Mouse (Mus musculus) heart, embryonic 10.5 days (tissue): ENCODE results near the gene Taf8. TPM values are rescaled to one million over a fixed set of nuclear protein-coding genes. Genes with fewer than 3 reads are reported as not detected.

Experiments
- DNase-seq: peaks from one replicate; pipeline ENCODE4 v3.0.0-alpha.2; 2017; ENCODE audit warnings: low spot score
- H3K27ac ChIP-seq: fragments of 300-500 bp; sonication (generic); 2 replicates; pipeline ENCODE4 v1.5.1; 2016; ENCODE audit warnings: mild to moderate bottlenecking
- H3K27me3 ChIP-seq: fragments of 300-500 bp; sonication (generic); 2 replicates; pipeline ENCODE4 v1.6.1; 2016; ENCODE audit warnings: mild to moderate bottlenecking; ENCODE audit not compliant: poor library complexity, insufficient read depth, severe bottlenecking
- H3K36me3 ChIP-seq: fragments of 300-500 bp; sonication (generic); 2 replicates; pipeline ENCODE4 v1.6.1; 2016; ENCODE audit warnings: mild to moderate bottlenecking, moderate library complexity
- H3K4me1 ChIP-seq: fragments of 300-500 bp; sonication (generic); 2 replicates; pipeline ENCODE4 v1.6.1; 2016; ENCODE audit warnings: mild to moderate bottlenecking
- H3K4me3 ChIP-seq: fragments of 300-500 bp; sonication (generic); 2 replicates; pipeline ENCODE4 v1.5.1; 2016; ENCODE audit warnings: mild to moderate bottlenecking, moderate library complexity
- H3K9me3 ChIP-seq: fragments of 300-500 bp; sonication (generic); 2 replicates; pipeline ENCODE4 v1.6.1; 2016; ENCODE audit warnings: mild to moderate bottlenecking, moderate library complexity
- WGBS: fragments of 180-500 bp; shearing (Covaris S2); methylation state at CpG from one replicate; pipeline ENCODE4 v1.1.7; 2016; 5-methylcytosine and 5-hydroxymethylcytosine counted together
- polyA plus RNA-seq: library from polyadenylated mRNA; unstranded; fragments of >200 nt; fragmentation: Nextera tagmentation; extraction: Ambion mirVana; gene quantifications from 2 replicates; pipeline ENCODE4 v1.2.1, GENCODE M21; 2016

Taf8 gene
- polyA plus RNA-seq, 1 experiment from 2014 or later = 28.5 TPM

GRCm38 (mm10) chr17:47501531-47501930, 561 bp downstream of the Taf8 start:
- Histone ChIP-seq H3K27me3 (no peaks in the 10 kb centered on the region), H3K27ac (peak overlapping the region; percentile 97), H3K4me1 (peaks cover 29% of the 10 kb centered on the region), H3K4me3 (peak overlapping the region; percentile 86), H3K36me3 (peaks cover 32% of the 10 kb centered on the region), H3K9me3 (no peaks in the 10 kb centered on the region)
- 8% methylated on average over 11 of the region's 11 CpGs for WGBS
- no peak for DNase-seq

DNA sequence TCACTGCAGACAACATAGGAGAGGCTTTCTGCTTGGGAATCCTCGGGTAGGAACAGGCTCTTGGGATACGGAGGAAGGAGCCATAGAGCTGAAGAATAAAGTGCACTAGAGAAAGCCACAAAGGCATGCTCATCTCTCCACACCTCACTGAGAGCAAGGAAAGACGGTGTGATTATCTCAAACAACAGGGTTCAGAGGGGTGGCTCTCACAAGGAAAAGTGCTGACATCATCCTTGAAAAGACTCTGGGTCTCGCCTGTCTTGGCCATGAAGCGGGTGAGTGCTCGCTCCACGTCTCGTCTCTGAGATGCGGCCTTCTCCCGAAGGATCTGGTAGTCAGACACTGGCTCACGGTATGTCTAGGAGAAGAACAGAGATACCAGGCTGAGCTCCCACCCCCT, 8.0 kb downstream of the Taf8 start:
- H3K36me3 ChIP-seq = peaks cover 92% of the 10 kb centered on the region
- no peak overlapping the region for H3K4me3 ChIP-seq
- H3K27me3 ChIP-seq = no peaks in the 10 kb centered on the region
- 0 out of 2 replicates have a peak overlapping the region, but pooled peaks have one; percentile 53 for H3K27ac ChIP-seq
- H3K9me3 ChIP-seq = no peaks in the 10 kb centered on the region
- 72% methylated on average over 11 of the region's 11 CpGs for WGBS
- DNase-seq = no peak
- H3K4me1 ChIP-seq = no peaks in the 10 kb centered on the region

- Histone ChIP-seq H3K27me3 (no peaks in the 10 kb centered on the region), H3K4me1 (no peaks in the 10 kb centered on the region), H3K27ac (peak overlapping the region; percentile 53; the same call in 1 of the 2 replicates), H3K36me3 (peaks cover 93% of the 10 kb centered on the region), H3K4me3 (no peak overlapping the region), H3K9me3 (no peaks in the 10 kb centered on the region)
- WGBS = 74% methylated on average over 6 of the region's 6 CpGs
- no peak for DNase-seq
Measured at GRCm38 (mm10) chr17:47493653-47494052, 8.4 kb downstream of the Taf8 start.

DNA sequence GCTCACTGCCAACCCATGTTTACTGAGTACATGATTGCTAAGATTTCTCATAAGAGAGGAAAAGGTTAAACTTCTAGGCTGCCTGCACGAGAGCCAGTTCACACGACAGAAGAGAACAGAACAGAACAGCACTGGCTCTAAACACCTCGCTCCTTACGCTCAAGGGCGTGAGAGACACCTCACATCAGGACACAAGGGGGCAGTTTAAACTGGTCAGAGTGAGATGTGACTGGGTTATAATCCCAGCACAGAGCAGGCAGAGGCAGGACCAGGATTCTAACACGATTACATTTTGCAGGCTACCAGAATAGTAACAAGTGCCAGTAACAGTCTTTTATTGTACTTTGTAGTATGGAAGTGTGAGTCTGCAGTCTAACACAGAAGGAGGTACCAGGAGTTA, 9.4 kb downstream of the Taf8 start:
- DNase-seq = no peak
- peaks cover 92% of the 10 kb centered on the region for H3K36me3 ChIP-seq

DNA sequence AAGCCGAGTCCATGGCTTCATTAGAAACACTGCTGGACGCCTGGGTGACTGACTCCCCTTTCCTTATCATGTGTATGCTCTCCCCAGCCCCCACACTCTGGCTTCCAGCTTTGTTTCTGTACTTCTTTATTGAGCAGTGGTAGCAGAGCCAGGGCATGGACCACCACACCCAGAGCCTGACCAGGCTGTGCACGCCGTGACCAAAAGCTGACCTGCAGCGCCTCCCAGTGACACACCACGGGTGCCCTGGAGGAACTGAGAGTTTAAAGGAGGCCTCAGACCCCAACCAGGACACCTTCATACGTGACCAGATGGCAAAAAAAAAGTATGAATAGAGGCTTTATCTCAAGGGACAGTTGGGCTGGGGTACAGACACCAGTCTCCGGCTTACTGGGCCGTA, 11.3 kb downstream of the Taf8 start:
- H3K4me1 ChIP-seq = peaks cover 8% of the 10 kb centered on the region
- H3K27me3 ChIP-seq = no peaks in the 10 kb centered on the region
- no peaks in the 10 kb centered on the region for H3K9me3 ChIP-seq
- H3K36me3 ChIP-seq = peaks cover 79% of the 10 kb centered on the region
- no peak overlapping the region for H3K27ac ChIP-seq
- DNase-seq = no peak
- no peak overlapping the region for H3K4me3 ChIP-seq
- 80% methylated on average over 9 of the region's 9 CpGs for WGBS

More for the DNA sequence above, 9.4 kb downstream of the Taf8 start:
- Histone ChIP-seq H3K4me1 (no peaks in the 10 kb centered on the region), H3K4me3 (no peak overlapping the region), H3K27ac (no peak overlapping the region), H3K27me3 (no peaks in the 10 kb centered on the region), H3K9me3 (no peaks in the 10 kb centered on the region)
- WGBS = 82% methylated on average over 6 of the region's 6 CpGs

DNA sequence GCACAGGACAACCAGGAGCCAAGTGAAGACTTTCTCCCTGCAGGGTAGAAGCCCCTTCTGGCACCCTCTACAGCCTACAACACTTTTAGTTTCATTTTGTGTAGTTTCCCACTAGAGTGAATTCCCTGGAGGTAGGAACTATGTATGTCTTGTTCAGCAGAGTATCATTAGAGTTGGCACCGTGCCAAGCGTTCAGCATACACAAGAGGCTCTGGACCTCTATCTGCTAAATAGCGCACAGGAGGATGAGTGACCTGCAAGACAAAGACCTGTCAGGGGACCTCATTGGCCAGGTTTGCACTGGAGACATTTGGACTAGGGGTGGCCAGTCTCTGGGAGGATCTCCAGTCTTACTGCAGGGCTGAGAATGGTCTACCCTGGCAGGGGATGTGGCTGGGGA, 16.3 kb downstream of the Taf8 start:
- Histone ChIP-seq H3K36me3 (peaks cover 31% of the 10 kb centered on the region), H3K9me3 (no peaks in the 10 kb centered on the region), H3K4me1 (peaks cover 37% of the 10 kb centered on the region), H3K4me3 (no peak overlapping the region), H3K27me3 (no peaks in the 10 kb centered on the region), H3K27ac (peak overlapping the region; percentile 82)
- no peak for DNase-seq
- WGBS = 81% methylated on average over 3 of the region's 3 CpGs

- H3K36me3 ChIP-seq = peaks cover 24% of the 10 kb centered on the region
- DNase-seq = no peak
- H3K4me3 ChIP-seq = no peak overlapping the region
- peak overlapping the region; percentile 82 for H3K27ac ChIP-seq
- no peaks in the 10 kb centered on the region for H3K9me3 ChIP-seq
- no peaks in the 10 kb centered on the region for H3K27me3 ChIP-seq
- WGBS = 4% methylated on average over 3 of the region's 3 CpGs
- H3K4me1 ChIP-seq = peaks cover 45% of the 10 kb centered on the region
Measured at GRCm38 (mm10) chr17:47484993-47485392, 17.1 kb downstream of the Taf8 start.

GRCm38 (mm10) chr17:47484241-47484921, 17.7 kb downstream of the Taf8 start:
- WGBS = 13% methylated on average over 1 of the region's 1 CpGs
- Histone ChIP-seq H3K27me3 (no peaks in the 10 kb centered on the region), H3K9me3 (no peaks in the 10 kb centered on the region), H3K27ac (peak overlapping the region; percentile 82), H3K36me3 (peaks cover 17% of the 10 kb centered on the region), H3K4me1 (peaks cover 51% of the 10 kb centered on the region), H3K4me3 (peak overlapping the region; percentile 1; the same call in 1 of the 2 replicates)
- DNase-seq = peak; percentile 90

- WGBS = 52% methylated on average over 2 of the region's 2 CpGs
- H3K36me3 ChIP-seq = peaks cover under 1% of the 10 kb centered on the region; the same call in 1 of the 2 replicates
- no peak overlapping the region for H3K27ac ChIP-seq
- no peaks in the 10 kb centered on the region for H3K27me3 ChIP-seq
- no peaks in the 10 kb centered on the region for H3K9me3 ChIP-seq
- DNase-seq = no peak
- peaks cover 51% of the 10 kb centered on the region for H3K4me1 ChIP-seq
- H3K4me3 ChIP-seq = no peak overlapping the region
Measured at GRCm38 (mm10) chr17:47482401-47482800, 19.7 kb downstream of the Taf8 start.

- Histone ChIP-seq H3K4me1 (peaks cover 34% of the 10 kb centered on the region), H3K27ac (peak overlapping the region; percentile 70), H3K9me3 (no peaks in the 10 kb centered on the region), H3K36me3 (no peaks in the 10 kb centered on the region), H3K27me3 (no peaks in the 10 kb centered on the region), H3K4me3 (no peak overlapping the region)
- DNase-seq = no peak
- 30% methylated on average over 3 of the region's 3 CpGs for WGBS
Measured at GRCm38 (mm10) chr17:47479887-47480286, 22.2 kb downstream of the Taf8 start.

DNA sequence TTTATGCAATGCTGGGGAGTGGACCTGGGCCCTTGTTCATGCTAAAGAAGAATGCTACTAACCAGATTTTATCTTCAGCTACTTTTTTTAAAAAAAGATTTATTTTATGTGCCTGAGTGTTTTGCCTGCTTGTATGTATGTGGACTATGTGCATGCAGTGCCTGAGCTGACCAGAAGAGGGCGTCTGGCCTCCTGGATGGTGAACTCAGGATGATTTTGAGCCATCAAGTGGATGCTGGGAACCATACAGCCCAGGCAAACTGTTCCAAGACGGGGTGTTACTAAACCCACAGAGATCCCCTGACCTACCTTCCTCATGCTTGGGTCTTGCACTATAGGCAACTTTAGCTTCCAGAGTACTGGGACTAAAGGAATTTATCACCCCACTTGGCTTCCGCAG, 26.4 kb downstream of the Taf8 start:
- Histone ChIP-seq H3K27me3 (peaks cover 5% of the 10 kb centered on the region), H3K4me1 (peaks cover 29% of the 10 kb centered on the region), H3K4me3 (no peak overlapping the region), H3K9me3 (no peaks in the 10 kb centered on the region), H3K27ac (no peak overlapping the region), H3K36me3 (no peaks in the 10 kb centered on the region)
- DNase-seq = no peak
- WGBS = 64% methylated on average over 3 of the region's 3 CpGs

DNA sequence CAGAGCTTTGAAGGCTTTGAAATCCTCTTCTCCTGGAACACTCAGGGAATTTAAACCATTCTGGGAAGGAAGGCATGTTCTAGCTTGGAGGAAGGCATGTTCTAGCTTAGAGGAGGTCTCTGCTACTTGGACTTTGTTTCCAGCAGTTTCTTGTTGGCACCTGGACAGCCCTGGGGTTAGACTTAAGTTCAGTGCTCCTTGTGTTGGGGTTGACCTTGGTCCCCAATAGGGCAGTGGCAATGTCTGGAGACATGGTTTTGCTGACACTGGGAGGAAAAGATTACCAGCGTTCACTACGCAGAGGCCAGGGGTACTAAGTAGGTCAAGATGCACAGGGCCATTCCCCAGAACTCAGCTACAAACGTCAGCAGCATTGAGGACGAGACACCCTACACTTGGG, 26.9 kb downstream of the Taf8 start:
- Histone ChIP-seq H3K4me1 (peaks cover 24% of the 10 kb centered on the region), H3K27me3 (peaks cover 9% of the 10 kb centered on the region), H3K9me3 (no peaks in the 10 kb centered on the region), H3K27ac (no peak overlapping the region), H3K36me3 (no peaks in the 10 kb centered on the region), H3K4me3 (no peak overlapping the region)
- WGBS = 78% methylated on average over 4 of the region's 4 CpGs
- DNase-seq = no peak

GRCm38 (mm10) chr17:47474250-47474649, 27.8 kb downstream of the Taf8 start:
- Histone ChIP-seq H3K9me3 (no peaks in the 10 kb centered on the region), H3K4me3 (no peak overlapping the region), H3K27ac (no peak overlapping the region), H3K4me1 (peaks cover 19% of the 10 kb centered on the region), H3K27me3 (peaks cover 19% of the 10 kb centered on the region), H3K36me3 (no peaks in the 10 kb centered on the region; the same call in 1 of the 2 replicates)
- no peak for DNase-seq
- WGBS = 72% methylated on average over 4 of the region's 4 CpGs
